Mouse (Mus musculus) urinary bladder, adult 2 months (tissue): ENCODE data around the gene Lbx2. TPM values are rescaled to one million over a fixed set of nuclear protein-coding genes. Genes with fewer than 3 reads are reported as not detected.
A peak's percentile ranks its signal among the peaks of the same experiment; 100 is the strongest.

Source experiments
- DNase-seq: peaks from one replicate; pipeline ENCODE4 v3.0.0; 2022; ENCODE audit warnings: low spot score
- polyA plus RNA-seq: library from polyadenylated mRNA; depleted of rRNA; stranded (reverse); fragments of >200 nt; gene quantifications from 2 replicates; pipeline ENCODE4 v1.2.3, GENCODE M21; 2012; rRNA removed

Lbx2 gene
- 0.84 and 1.0 TPM in 2 replicates for polyA plus RNA-seq

- DNase-seq, result no peak
Measured at GRCm38 (mm10) chr6:83086121-83087035, at the start of gene Lbx2. Gene Lbx2 (plus strand): TSS chr6:83086367.

- no peak for DNase-seq
Measured at GRCm38 (mm10) chr6:83037188-83037587, 49.0 kb upstream of the Lbx2 start.

DNA sequence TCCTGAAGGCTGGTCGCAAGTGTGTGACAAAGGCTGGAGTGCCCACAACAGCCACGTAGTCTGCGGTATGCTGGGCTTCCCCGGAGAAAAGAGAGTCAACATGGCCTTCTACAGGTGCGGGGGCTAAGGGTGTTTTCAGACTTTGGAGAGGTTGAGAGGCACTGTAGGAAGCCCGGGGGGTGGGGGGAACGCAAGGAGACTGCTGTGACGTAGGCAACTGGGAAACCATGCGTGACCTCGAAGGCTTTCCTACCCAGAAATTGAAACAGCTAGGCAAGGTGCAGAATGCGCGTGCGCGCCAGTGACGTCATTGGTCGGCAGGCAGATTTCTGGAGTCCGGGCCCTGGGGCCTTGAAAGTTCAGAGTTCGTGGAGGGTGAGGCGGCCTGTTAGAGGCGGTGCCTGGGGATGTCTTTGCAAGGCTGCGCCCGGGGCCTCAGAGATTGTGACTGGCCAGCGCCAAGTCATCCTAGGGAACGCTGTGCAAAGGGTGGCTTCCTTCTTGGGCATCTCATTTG is 47.6 kb upstream of the Lbx2 start:
- DNase-seq, result peak; percentile 81

DNA sequence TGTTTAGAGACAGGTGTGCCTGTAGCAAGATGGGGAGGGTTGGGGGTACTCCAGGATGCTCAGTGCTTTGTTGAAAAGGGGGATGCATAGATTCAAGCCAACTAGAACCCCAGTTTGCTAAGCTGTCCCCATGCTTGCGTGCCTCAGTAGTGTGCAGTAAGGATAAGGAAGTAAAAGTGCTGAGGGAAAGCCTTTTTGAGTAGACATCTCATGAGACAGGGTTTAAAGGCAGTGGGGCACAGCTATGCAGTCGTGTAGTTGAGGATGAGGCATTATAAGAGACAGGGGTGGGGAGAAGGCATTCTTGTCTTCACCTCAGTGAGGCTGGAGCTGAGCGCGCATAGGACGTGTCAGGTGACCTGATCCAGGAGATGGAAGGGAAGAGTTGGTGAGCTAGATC is 45.6 kb upstream of the Lbx2 start:
- DNase-seq, result no peak

GRCm38 (mm10) chr6:83043561-83043960 is 42.6 kb upstream of the Lbx2 start:
- DNase-seq, result no peak

DNA sequence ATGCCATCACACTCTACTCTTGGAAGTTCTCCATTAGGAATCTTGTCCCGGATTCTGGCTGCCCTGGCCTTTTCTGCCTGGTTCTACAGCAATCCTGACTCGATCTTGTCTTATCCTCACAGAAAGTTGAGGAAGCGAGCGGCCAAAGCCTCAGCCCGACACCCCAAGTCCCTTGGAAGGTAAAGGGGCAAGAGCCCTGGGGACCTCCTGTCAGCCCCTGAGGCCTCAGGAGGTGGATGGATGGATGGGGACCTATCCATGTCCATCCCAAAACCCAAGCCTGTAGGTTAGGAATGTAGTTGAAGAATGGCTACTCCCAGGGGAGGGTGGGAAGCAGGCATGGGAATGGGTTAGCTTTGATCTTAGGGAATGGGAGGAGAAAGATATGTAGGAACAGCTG is 42.2 kb upstream of the Lbx2 start:
- no peak for DNase-seq

DNA sequence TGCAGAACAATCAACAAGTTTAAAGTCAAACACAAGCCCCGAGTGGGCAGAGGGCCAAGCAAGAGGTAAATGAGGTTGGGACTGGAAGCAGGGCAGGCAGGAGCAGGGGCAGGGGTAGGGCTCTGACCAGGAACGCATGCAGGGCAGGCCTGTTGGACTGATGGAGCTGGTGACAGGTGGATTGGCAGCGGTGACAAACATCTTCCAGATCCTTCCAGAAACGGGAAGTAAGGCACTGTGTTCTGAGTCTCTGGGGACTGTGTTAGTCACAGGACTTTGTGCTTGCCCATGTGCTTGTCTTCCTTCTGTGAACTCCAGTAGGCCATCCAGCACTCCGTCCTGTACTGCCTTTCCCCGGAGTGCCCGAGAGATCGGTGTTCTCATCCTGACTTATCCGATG is 41.4 kb upstream of the Lbx2 start:
- DNase-seq, result no peak

DNA sequence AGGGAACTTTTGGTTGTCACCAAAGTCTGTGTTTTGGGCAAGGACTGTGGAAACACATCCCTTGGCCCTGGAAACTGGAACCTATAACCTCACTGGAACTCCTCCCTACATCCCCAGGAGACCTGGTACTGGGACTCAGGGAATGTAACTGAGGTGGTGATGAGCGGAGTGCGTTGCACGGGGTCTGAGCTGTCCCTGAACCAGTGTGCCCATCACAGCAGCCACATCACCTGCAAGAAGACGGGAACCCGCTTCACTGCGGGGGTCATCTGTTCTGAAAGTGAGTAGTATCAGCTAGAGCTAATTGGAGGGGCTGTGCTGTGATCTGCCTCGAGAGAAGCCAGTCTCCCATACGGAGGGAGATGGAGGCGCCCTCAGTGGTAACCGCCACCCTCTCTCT is 36.8 kb upstream of the Lbx2 start:
- no peak for DNase-seq

- no peak for DNase-seq
Measured at GRCm38 (mm10) chr6:83053136-83053960, 32.8 kb upstream of the Lbx2 start.

DNA sequence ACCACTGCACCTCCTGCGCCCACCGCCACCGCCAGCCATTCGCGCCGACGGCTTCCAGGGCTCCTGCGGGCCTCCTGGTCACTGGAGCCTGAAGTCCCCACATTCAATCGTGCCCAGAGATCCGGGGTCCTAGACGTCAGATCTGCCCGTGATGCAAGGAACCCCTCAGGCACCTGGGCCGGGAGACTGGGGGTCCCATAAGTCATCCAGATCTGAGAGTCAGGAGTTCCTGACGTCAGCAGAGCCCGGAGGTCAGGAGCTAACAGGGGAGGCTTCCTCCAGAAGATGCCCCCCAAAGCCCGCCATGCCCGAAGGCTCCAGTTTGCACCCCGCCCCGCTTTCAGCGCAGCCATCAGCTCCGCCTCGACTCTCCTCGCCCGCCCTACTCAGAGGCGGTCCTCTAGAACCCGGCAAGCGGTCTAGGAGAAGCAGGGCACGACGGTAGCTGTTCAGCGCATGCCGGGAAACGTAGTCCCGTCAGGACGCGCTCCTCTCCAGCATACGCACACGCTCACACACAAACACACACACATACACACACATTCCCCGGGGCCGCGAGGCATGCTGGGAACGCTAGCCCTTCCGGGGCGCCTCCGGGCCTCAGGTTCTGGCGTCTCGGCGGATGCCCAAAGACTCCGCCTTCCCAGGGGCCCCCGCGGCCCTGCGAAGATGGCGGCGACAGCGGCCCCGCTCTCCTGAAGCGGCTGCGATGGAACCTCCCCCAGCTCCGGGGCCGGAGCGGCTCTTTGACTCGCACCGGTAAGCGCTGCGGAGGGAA is 31.9 kb upstream of the Lbx2 start, which contains the start of gene Aup1:
Gene Aup1, plus strand, starts transcription at position 448 of the 778 bp plus-strand sequence.
- peak; percentile 88 for DNase-seq

DNA sequence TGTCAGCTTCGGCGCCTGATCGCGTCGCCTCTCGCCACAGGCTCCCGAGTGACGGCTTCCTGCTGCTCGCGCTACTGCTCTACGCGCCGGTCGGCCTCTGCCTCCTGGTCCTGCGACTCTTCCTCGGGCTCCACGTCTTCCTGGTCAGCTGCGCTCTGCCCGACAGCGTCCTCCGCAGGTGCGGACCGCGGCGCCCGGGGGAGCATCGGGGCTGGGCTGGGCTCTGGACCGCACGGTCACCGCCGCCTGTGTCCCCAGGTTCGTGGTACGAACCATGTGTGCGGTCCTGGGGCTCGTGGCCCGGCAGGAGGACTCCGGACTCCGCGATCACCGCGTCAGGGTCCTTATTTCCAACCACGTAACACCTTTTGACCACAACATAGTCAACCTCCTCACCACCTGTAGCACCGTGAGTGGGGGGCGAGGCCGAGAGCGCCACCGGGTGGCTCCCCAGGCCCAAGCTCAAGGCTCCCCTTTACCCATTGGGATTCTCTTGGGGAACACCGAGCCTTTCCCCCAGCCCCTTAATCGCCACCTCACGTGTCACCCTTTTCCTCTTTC is 31.2 kb upstream of the Lbx2 start, which contains the start of gene Htra2:
Gene Htra2, minus strand, starts transcription at position 403 of the 561 bp plus-strand sequence.
- no peak for DNase-seq

DNA sequence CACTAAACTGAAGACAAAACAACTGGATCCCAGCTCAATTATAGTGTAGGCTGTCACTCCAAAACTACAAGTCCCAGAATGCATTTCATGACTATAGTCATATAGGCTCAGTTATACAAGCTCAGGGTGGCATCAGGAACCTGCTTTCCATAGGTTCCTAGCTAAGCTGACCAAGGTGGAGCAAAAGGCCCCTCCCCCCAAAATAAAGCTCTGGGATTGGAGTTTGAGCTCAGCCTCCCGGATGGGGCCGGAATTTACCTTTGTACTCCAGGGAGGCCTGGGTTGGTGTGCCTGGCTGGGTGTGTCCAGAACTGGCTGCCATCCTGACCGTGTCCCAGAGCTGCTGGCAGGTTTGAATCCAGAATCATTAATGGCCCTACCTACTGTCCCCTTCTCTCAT is 28.4 kb upstream of the Lbx2 start, which contains the start of gene Dqx1:
Gene Dqx1, plus strand, starts transcription at position 55 of the 400 bp plus-strand sequence.
- DNase-seq, result no peak

DNA sequence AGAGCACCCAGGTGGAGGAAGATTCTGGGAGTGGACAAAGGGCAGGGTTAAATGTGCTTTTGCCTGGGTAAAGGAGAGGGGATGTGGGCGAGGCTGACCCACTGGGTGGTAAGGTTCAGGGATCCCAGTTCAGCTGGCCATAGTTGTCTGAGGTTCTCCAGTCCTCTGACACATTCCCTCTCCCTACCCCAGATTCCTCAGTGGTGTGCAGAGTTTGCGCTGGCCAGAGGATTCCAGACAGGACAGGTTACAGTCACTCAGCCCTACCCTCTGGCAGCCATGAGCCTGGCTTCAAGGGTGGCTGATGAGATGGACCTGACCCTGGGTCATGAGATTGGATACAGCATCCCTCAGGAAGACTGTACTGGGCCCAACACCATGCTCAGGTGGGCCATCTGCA is 27.4 kb upstream of the Lbx2 start:
- DNase-seq, result no peak

DNA sequence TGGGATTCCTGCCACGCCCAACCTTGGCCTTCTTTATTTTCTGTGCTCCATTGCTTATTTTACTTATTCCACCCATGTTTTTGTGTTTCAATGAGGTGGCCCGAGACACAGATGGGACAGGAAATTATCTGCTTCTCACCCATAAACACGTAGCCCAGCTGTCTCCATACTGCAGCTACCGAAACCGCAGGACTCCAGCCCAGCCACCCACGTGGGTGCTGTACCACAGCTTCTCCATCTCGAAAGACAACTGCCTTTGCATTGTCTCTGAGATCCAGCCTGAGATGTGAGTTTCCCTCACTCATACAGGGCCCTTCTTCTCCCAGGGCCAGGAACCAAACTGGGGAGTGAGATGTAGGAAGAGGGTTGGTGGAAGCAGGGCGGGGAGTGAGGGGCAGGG is 20.2 kb upstream of the Lbx2 start:
- DNase-seq, result no peak

DNA sequence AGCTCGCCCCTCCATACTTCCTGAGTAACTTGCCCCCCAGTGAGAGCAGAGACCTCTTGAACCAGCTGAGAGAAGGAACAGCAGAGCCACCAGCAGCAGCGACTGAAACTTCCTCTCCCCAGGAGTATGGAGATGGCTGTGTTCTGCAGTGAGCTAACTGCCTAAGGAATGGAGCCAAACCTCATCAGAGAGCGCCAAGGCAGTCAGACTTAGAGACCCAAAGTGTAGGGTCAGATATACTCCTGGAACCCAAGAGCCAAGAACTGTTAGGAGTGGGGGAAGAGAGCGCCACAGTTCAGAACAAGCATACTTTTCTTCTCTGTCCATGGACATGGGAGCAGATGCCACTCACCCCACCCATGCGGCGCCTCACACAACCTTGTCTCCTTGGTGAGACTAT is 19.7 kb upstream of the Lbx2 start:
- no peak for DNase-seq

DNA sequence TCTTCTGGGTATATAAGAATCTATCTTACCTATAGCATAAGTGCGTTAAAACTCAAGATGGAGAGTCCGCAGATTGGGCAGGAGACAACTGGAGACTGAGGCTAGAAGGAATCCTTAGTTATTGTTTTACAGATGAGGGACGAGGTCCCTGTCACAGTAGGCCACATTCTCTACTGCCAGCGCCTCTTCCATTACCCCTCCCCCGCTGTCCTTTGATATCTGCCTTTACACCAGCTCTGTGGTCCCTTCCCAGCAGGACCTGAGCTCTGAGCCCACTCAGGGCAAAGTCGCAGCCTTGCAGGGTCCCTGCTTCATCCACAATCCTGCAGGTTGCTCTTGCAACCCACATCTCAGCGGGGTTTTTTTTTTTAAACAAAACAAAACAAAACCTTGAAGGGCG is 17.9 kb upstream of the Lbx2 start:
- no peak for DNase-seq

DNA sequence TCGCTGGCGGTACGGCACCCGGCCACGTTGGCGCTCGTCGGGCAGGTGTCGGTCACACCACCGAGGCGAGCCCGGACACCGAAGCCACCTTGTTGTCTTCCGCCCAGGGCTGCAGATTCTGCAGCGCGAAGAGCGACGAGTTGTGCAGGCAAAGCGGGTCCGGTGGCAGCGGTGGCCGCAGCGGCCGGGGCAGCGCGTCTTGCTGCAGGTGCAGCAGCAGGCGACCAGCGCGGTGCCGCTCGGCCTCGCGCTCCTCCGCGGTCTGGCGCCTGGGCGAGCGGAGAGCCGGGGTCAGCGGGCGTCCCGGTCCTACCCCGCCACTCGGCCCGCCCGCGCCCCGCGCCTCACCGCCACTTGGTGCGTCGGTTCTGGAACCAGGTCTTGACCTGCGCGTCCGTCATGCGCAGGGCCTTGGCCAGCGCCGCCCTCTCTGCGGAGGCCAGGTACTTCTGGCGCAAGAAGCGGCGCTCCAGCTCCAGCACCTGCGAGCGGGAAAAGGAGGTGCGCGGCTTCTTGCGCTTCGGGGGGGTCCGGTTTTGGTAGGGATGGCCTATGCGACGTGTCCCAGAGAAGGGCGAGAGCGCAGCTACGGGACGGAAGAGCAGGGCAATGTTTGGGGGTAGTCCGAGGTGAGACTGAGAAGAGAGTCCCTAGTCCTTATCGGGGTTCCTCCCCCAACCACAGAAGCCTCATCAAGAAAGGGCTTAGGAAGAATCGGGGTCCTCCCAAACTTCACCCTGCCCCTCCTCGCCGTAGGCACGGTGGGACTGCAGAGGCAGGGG is 17.3 kb upstream of the Lbx2 start:
- no peak for DNase-seq

DNA sequence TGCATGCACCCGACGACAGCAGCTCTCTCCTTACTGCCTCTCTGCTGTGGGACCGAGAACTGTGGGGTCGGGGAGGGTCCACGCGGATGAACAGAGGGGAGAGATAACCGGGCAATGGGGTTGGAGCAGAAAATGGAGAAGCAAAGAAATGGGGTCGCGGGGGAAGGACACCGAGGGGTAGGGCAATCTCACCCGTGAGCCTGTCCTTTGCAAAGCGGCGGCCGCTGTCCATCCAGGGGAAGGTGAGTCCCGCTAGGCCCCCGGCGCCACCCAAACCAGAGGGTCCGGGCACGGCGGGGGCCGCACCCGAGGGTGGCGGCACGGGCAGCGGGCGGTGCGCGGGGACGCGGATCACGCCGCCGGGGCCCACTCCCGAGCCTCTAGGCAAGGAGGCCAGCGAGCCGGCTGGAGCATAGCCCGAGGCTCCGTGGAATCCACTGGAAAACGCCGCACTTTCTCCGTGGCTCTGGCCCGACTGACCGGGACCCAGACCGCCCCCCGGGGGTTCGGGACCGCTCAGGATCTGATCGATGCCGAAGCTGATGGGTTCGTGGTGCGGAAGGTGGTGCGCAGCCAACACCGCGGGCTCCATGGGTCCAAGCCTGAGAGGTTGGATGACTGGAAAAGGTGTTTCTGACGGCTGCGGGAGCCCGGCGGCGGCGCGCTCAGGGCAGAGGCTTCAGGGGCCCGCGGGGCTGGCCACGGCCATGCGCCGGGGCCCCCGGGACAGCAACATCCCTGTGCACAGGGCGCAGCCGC is 16.5 kb upstream of the Lbx2 start:
- DNase-seq, result no peak

- DNase-seq, result no peak
Measured at GRCm38 (mm10) chr6:83070247-83070310, 16.1 kb upstream of the Lbx2 start, which contains the start of gene Tlx2. Gene Tlx2 (minus strand): TSS chr6:83070293.
